Mouse (Mus musculus) stomach, embryonic 14.5 days (tissue): ENCODE data around the gene Lin37. TPM values are rescaled to one million over a fixed set of nuclear protein-coding genes. Genes with fewer than 3 reads are reported as not detected.
A peak's percentile ranks its signal among the peaks of the same experiment; 100 is the strongest.

Experiments
- ATAC-seq: fragments of 200-750 bp; cut with Nextera tagmentation; 2 replicates; pipeline ENCODE4 v1.8.0; 2017; ENCODE audit warnings: low read depth, moderate TSS enrichment; ENCODE audit not compliant: insufficient number of reproducible peaks, insufficient read depth, low FRiP score
- H3K27ac ChIP-seq: fragments of 300-500 bp; sonication (generic); 2 replicates; pipeline ENCODE4 v1.5.1; 2014; ENCODE audit warnings: mild to moderate bottlenecking, low read length, moderate library complexity, mixed read lengths
- H3K27me3 ChIP-seq: fragments of 300-500 bp; sonication (generic); 2 replicates; pipeline ENCODE4 v1.6.1; 2014; ENCODE audit warnings: low read length, control low read depth, mixed read lengths; ENCODE audit not compliant: control insufficient read depth, insufficient read depth
- H3K36me3 ChIP-seq: fragments of 300-500 bp; sonication (generic); 2 replicates; pipeline ENCODE4 v1.6.1; 2014; ENCODE audit warnings: mild to moderate bottlenecking, control low read depth, low read length, moderate library complexity, mixed read lengths; ENCODE audit not compliant: control insufficient read depth, insufficient read depth
- H3K4me1 ChIP-seq: fragments of 300-500 bp; sonication (generic); 2 replicates; pipeline ENCODE4 v1.6.1; 2014; ENCODE audit warnings: low read length, control low read depth, mixed read lengths; ENCODE audit not compliant: control insufficient read depth, insufficient read depth
- H3K4me2 ChIP-seq: fragments of 300-500 bp; sonication (generic); replicated peaks from 2 replicates; pipeline ENCODE4 v1.6.1; 2014; ENCODE audit warnings: low read depth, low read length, control low read depth
- H3K4me3 ChIP-seq: fragments of 300-500 bp; sonication (generic); 2 replicates; pipeline ENCODE4 v1.5.1; 2014; ENCODE audit warnings: low read depth, low read length, control low read depth
- H3K9ac ChIP-seq: fragments of 300-500 bp; sonication (generic); replicated peaks from 2 replicates; pipeline ENCODE4 v1.6.1; 2014; ENCODE audit warnings: low read depth, mild to moderate bottlenecking, control low read depth, low read length, moderate library complexity, mixed read lengths
- H3K9me3 ChIP-seq: fragments of 300-500 bp; sonication (generic); 2 replicates; pipeline ENCODE4 v1.6.1; 2016; ENCODE audit warnings: low read depth, low read length, control low read depth; ENCODE audit not compliant: control insufficient read depth
- WGBS: fragments of 180-500 bp; shearing (Covaris S2); extraction: QIAGEN DNeasy Blood & Tissue Kit; methylation state at CpG from one replicate; pipeline ENCODE4 v1.1.7; 2014; 5-methylcytosine and 5-hydroxymethylcytosine counted together
- polyA plus RNA-seq: library from polyadenylated mRNA; unstranded; fragments of >200 nt; fragmentation: Nextera tagmentation; extraction: Ambion mirVana; gene quantifications from 2 replicates; pipeline ENCODE4 v1.2.1, GENCODE M21; 2014

Gene Lin37
- 40.8 and 43.7 TPM in 2 replicates for polyA plus RNA-seq

DNA sequence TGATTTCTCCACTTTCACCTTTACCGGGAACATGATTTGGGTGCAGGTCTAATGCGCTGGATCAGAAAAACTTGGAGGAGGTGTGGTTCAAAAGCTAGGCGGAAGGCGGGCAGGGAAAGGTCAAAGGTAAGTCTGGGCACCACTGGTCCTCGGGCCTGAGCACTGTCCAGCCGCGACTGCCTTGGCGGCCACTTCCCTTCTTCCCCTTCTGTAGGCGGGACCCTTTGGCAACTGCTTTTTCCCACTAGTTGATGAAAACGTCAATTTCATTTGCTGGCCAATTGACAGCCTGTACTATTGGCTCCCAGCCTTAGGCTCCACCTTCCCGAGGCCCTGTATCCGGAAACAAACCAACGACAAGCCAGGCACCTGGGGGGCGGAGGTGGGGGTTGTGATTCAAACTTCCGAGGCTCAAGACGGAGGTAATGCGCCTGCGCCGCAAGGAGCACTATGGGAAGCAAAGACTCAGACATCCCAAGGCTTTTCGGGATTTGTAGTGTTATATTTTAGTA is at the start of gene Lin37:
Gene Lin37, minus strand, starts transcription at position 396 of the 512 bp plus-strand sequence.
- H3K9me3 ChIP-seq, result no peaks in the 10 kb centered on the region
- H3K4me3 ChIP-seq, result peak within 1 kb of the TSS; percentile 68
- H3K36me3 ChIP-seq, result peaks cover 22% of the 10 kb centered on the region
- WGBS, result under 1% methylated on average over 20 of the region's 20 CpGs
- peak within 1 kb of the TSS; percentile 28; the same call in 1 of the 2 replicates for H3K27ac ChIP-seq
- H3K27me3 ChIP-seq, result no peaks in the 10 kb centered on the region
- peaks cover 11% of the 10 kb centered on the region; the same call in 1 of the 2 replicates for H3K4me1 ChIP-seq
- peak within 1 kb of the TSS; percentile 90 for H3K4me2 ChIP-seq
- H3K9ac ChIP-seq, result peak within 1 kb of the TSS; percentile 62
- ATAC-seq, result peak; percentile 87

DNA sequence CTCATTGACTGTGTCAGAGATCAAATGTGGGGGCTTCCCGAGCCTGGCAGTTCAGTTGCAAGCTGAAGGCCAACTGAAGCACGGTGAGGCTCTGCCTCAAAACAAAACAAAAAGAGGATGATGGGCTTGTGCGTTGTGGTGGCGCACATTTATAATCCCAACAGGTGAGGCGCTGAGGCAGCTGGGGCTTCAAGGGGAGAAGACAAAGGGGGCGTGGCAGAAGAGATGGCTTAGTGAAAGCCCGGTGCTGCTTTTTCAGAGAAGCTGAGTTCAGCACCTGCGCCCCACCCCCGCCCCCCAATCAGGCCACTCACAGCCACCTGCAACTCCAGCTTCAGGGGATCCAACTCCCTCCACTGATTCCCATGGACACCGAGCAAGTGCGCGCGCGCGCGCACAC is 48.8 kb upstream of the Lin37 start:
- Histone ChIP-seq H3K9me3 (no peaks in the 10 kb centered on the region), H3K9ac (no peak overlapping the region)
- 45% methylated on average over 16 of the region's 16 CpGs for WGBS

DNA sequence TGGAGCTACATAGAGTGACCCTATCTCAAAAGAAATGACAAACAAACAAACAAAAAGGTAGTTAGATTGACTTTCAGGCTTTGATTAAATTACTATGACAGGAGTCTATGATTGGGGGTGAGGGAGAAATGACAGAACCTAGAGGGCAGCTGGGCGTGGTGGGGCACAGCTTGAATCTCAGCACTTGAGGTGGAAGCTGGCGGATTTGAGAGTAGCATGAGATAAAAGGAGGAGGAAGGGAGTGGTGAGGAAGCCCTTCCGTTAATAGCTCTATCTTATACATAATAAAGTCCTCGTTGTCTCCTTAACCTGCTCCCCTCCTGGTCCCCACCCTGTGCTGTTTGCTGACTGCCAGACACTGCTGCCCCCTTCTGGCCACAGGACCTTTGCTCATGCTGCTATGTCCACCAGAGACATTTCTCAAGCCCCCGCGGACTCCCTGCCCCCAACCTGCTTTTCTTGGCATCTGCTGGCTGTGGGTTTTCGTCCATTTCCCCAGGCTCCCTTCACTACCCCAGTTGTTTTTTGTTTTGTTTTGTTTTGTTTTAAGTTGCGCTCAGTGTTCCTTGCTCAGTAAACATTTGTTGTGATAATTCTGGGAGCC is 48.2 kb upstream of the Lin37 start:
- H3K4me2 ChIP-seq, result no peak overlapping the region
- H3K4me3 ChIP-seq, result no peak overlapping the region
- no peaks in the 10 kb centered on the region for H3K36me3 ChIP-seq
- no peak overlapping the region for H3K9ac ChIP-seq
- no peaks in the 10 kb centered on the region for H3K27me3 ChIP-seq
- no peak for ATAC-seq
- WGBS, result 29% methylated on average over 8 of the region's 8 CpGs
- H3K4me1 ChIP-seq, result no peaks in the 10 kb centered on the region
- no peak overlapping the region for H3K27ac ChIP-seq
- H3K9me3 ChIP-seq, result no peaks in the 10 kb centered on the region

More for the DNA sequence above, 48.8 kb upstream of the Lin37 start:
- no peaks in the 10 kb centered on the region for H3K36me3 ChIP-seq
- H3K4me3 ChIP-seq, result no peak overlapping the region
- no peak overlapping the region for H3K4me2 ChIP-seq
- H3K4me1 ChIP-seq, result no peaks in the 10 kb centered on the region
- no peaks in the 10 kb centered on the region for H3K27me3 ChIP-seq
- H3K27ac ChIP-seq, result no peak overlapping the region
- ATAC-seq, result no peak

DNA sequence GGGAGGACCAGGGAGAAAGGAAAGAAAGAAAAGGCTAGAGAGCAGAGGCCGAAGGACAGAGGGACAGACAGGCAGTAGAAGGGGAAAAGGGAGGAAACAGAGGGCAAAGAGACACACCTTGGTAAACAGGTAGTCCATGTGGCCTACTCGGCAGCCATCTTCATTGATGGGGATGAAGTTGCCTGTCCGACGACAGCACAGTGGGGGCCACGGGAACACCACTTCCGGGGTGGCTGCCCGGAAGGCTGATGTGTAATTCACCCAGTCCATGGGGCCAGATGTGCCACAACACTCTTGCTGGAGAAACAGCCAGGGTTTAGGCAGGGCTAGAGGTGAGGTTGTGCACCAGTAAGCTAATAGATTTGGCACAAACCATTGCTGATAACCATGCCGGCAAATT is 45.3 kb upstream of the Lin37 start:
- 82% methylated on average over 8 of the region's 8 CpGs for WGBS
- H3K27ac ChIP-seq, result no peak overlapping the region
- H3K9ac ChIP-seq, result no peak overlapping the region
- no peaks in the 10 kb centered on the region for H3K27me3 ChIP-seq
- H3K36me3 ChIP-seq, result no peaks in the 10 kb centered on the region
- ATAC-seq, result no peak
- H3K4me2 ChIP-seq, result no peak overlapping the region
- no peaks in the 10 kb centered on the region for H3K9me3 ChIP-seq
- no peak overlapping the region for H3K4me3 ChIP-seq
- H3K4me1 ChIP-seq, result peaks cover 3% of the 10 kb centered on the region; the same call in 1 of the 2 replicates

DNA sequence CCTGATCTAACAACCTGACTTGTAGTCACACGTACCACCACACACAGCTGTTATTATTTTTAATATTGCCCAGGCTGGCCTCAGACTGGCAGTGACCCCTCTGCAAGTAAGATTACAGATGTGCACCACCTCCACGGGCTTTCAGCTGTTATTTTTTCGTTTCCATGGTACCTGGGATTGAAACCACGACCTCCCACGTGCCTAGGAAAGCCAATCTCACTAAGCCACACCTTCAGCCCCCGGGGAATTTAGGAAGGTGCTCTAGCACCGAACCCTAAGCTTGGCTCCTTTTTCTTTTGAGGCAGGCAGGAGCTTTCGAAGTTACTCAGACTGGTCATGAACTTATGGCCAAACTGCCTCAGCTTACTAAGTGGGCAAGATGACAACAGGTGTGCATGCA is 44.8 kb upstream of the Lin37 start:
- Histone ChIP-seq H3K9me3 (no peaks in the 10 kb centered on the region), H3K4me1 (peaks cover 3% of the 10 kb centered on the region; the same call in 1 of the 2 replicates), H3K9ac (no peak overlapping the region), H3K27me3 (no peaks in the 10 kb centered on the region), H3K4me2 (no peak overlapping the region), H3K4me3 (no peak overlapping the region), H3K27ac (no peak overlapping the region), H3K36me3 (no peaks in the 10 kb centered on the region)
- 53% methylated on average over 8 of the region's 8 CpGs for WGBS
- ATAC-seq, result no peak

DNA sequence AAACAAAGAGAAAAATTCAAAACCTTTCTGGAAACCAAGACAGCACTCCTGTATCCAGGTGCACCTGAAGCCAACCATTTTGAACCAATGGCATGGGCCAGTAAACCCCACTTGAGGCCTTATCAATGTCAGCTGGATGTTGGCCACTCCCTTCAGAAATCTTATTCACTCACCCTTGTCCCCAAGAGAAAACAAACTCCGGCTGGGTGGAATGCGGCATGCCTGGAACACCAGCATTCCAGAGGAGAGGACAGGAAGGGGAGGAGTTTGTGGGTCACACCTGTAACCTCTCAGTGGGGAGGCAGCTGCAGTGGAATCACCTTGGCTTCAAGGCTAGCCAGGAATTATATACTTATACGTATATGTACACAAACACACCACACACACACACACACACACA is 42.9 kb upstream of the Lin37 start:
- Histone ChIP-seq H3K4me1 (peaks cover 3% of the 10 kb centered on the region; the same call in 1 of the 2 replicates), H3K9me3 (no peaks in the 10 kb centered on the region), H3K27ac (peak overlapping the region; percentile 52), H3K4me3 (no peak overlapping the region), H3K36me3 (no peaks in the 10 kb centered on the region), H3K4me2 (no peak overlapping the region), H3K27me3 (no peaks in the 10 kb centered on the region), H3K9ac (no peak overlapping the region)
- peak; percentile 53 for ATAC-seq
- WGBS, result 10% methylated on average over 3 of the region's 3 CpGs

DNA sequence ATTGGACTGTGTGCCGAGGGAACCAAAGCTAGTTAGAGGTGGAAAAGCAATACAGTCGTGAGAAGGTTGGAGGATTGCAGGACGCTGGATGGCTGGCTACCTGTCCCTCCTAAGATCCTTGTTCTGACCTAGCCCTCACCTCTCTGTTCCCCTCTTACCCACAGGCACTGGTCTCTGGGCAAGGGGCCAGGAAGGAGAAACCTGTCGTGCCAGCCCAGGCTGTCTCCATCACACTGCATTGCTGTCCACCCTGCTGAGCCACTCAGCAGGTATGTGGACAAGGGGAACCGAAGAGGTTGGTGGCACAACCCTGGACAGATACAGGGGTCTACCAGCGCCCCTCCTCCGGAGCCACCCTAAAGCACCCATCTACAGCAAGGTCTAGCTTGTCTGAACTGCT is 41.0 kb upstream of the Lin37 start:
- ATAC-seq, result no peak
- H3K4me3 ChIP-seq, result no peak overlapping the region
- peak overlapping the region; percentile 55; the same call in 1 of the 2 replicates for H3K27ac ChIP-seq
- no peaks in the 10 kb centered on the region for H3K27me3 ChIP-seq
- WGBS, result 62% methylated on average over 7 of the region's 7 CpGs
- no peak overlapping the region for H3K4me2 ChIP-seq
- H3K36me3 ChIP-seq, result no peaks in the 10 kb centered on the region
- peaks cover 3% of the 10 kb centered on the region; the same call in 1 of the 2 replicates for H3K4me1 ChIP-seq
- H3K9ac ChIP-seq, result no peak overlapping the region
- H3K9me3 ChIP-seq, result no peaks in the 10 kb centered on the region

DNA sequence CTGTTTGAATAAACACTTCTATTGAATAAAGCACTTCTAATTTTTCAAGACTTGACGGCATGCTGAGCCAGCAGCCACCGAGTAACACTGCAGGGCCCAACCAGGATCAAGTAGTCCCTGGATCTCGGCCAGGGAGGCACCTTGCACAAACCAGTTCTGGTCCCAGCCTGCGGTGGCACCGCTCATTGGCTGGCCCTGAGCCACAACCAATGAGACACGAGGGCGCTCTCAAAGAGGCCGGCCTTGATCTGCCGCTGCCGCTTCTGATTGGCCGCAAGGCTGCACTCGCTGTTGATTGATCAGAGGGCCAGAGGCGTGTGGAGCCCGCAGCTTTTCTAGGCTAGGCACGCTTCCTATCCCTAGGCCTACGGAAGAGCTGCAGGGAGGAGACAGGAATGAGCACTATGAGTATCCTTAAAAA is 40.3 kb upstream of the Lin37 start:
- ATAC-seq, result peak; percentile 94
- 0 out of 2 replicates have a peak overlapping the region, but pooled peaks have one; percentile 10 for H3K4me2 ChIP-seq

More for the DNA sequence above, 40.3 kb upstream of the Lin37 start:
- Histone ChIP-seq H3K4me3 (no peak overlapping the region), H3K9ac (no peak overlapping the region), H3K9me3 (no peaks in the 10 kb centered on the region), H3K27me3 (no peaks in the 10 kb centered on the region), H3K4me1 (peaks cover 3% of the 10 kb centered on the region; the same call in 1 of the 2 replicates), H3K36me3 (no peaks in the 10 kb centered on the region), H3K27ac (peak overlapping the region; percentile 55; the same call in 1 of the 2 replicates)
- WGBS, result under 1% methylated on average over 16 of the region's 16 CpGs
